Mouse (Mus musculus) activated CD4-positive, CD25-positive, alpha-beta regulatory T cell, adult 9 weeks (primary cell): ENCODE measurements around the gene Lctl. TPM values are rescaled to one million over a fixed set of nuclear protein-coding genes. Genes with fewer than 3 reads are reported as not detected.

Experiments used
- polyA plus RNA-seq: library from polyadenylated mRNA; unstranded; fragments of 100-300 nt; shearing (Covaris generic); gene quantifications from one replicate; pipeline ENCODE4 v1.2.1, GENCODE M21; 2017

Gene Lctl
- polyA plus RNA-seq = not detected

DNA sequence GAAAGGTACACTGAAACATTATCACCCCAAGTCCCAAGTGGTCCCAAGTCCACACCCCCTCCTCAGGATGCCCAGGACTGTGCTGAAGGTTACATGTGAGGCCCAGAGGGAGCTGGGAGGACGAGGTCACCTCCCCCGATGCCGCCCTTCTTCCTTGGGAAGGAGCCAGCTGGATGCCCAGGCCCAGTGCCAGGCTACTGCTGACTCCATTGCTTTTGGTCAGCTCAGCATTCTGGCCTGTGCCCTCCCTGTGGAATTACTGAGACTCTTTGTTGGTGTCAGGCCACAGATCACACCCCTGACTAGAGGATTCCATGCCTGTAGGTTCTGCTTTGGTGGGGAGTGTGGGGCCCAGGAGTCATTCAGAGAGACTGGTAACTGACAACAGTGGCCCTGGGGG, at the start of gene Lctl:
Lctl (plus strand) TSS at position 272 of the 400 bp plus-strand sequence.

DNA sequence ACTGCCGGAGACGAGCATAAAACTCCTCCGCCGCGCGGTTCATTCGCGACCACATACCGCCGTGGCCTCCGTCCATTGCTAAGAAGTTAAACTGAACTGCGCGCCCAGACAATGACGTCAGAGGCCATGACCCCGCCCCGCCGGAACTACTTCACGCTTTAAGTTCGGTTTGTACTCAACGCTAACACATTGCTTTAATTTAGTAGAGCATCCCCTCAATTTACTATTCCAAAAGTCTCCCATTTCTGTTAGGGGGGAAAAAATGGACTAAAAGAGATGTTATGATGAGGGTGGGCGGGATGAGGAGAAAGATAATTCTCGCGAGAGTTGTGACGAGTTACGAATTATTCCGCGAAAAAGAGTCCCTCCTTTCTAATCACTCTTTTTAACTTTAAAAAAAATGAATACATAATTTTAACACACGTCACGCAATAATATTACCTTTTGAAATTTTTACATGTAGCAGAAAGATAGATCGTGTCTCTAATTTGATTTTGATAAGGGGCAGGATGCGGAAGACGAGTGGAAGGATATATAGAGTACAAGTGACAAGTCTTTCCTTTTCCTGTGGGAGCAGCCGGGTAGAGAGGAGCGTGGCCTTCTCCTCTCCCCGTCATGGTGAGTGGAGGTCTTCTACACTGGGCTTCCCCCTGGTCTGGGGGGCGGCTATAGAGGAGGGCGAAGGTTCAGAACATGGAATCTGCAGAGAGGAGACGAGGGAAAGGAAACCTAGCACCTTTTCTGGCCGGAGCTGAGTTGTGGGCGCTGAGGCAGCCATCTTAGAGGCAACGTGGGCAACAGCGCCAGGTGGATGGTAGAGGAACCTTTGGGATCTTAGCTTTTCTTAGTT, 56.1 kb downstream of the Lctl start, which contains the start of the genes Zwilch and Rpl4:
Zwilch (minus strand) TSS at position 289 of the 850 bp plus-strand sequence.
Rpl4 (plus strand) TSS at position 560 of the 850 bp plus-strand sequence.

DNA sequence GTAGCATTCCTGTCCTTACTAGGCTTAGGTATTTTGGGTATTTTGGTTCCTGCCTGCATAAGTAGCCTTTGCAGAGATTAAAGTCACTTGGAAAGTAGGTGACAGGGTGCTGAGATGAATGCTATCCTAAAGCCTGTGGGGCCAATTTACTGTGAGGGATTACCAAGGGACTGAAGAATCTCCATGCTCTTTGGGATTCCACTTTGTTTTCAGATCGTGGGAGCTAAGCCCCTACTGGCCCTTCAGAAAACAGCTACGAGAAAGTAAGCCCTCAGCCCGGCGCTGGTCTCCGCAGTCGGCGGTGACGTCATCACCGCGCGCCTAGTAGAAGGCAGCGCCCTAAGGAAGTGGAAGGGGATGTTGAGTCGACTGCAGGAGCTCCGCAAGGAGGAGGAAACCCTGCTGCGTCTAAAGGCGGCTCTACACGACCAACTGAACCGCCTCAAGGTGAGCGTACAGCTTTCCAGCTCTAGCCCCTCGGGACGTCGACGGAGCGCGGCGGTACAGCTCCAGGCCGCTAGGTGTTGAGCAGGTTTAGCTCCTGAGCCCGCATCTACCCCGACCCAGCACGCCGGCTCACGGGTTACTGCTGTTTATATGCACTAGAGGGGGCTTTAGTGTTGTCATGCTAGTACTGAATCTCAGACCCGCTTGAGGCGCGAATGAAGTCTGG, 62.2 kb downstream of the Lctl start, which contains the start of gene Snapc5:
Snapc5 (plus strand) TSS at position 301 of the 673 bp plus-strand sequence.

Other genes with a start within 250 kb of the Lctl start
- not detected for gene Smad6, start 95.1 kb upstream of the Lctl start, polyA plus RNA-seq
- gene Zwilch, start 56.0 kb downstream of the Lctl start, polyA plus RNA-seq = 3.0 TPM
- gene Rpl4, start 56.2 kb downstream of the Lctl start, polyA plus RNA-seq = 1,713 TPM
- 68.8 TPM for gene Snapc5, start 62.1 kb downstream of the Lctl start, polyA plus RNA-seq
- gene Uchl4, start 118.1 kb downstream of the Lctl start, polyA plus RNA-seq = 12.7 TPM
- gene Map2k1, start 136.5 kb downstream of the Lctl start, polyA plus RNA-seq = 68.8 TPM
- gene Tipin, start 164.4 kb downstream of the Lctl start, polyA plus RNA-seq = 50.2 TPM
- 18.8 TPM for gene Dis3l, start 224.1 kb downstream of the Lctl start, polyA plus RNA-seq